Mouse (Mus musculus) ES-Bruce4 (cell line): ENCODE results near the gene Rnf157.

Experiments
- CTCF ChIP-seq: IDR thresholded peaks from one replicate; pipeline ENCODE4 v1.8.1; 2011; ENCODE audit warnings: low read depth, low read length
- EP300 ChIP-seq: IDR thresholded peaks from 2 replicates; pipeline ENCODE4 v1.6.1; 2011; ENCODE audit warnings: low read depth, low read length; ENCODE audit not compliant: insufficient read depth
- POLR2A ChIP-seq: IDR thresholded peaks from one replicate; pipeline ENCODE4 v1.8.1; 2011; ENCODE audit warnings: low read length; ENCODE audit not compliant: insufficient read depth

DNA sequence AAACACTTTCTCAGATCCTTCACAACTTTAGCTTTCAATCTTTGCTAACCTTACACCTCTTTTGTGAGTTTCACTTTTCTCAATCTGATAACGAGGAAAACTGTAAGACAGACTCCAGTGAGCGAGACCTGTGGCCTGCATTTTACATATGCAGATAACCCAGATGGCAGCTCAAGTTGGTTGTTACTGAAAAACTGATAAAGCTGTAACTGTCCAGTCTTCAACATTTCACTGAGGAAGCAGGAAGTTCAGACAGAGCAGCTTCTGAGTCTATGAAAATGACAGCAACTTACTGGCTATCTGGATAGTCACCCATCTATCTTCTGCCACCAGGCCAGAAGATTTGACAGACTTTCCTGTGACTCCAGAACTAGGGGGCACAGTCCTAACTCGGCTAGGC is 103.2 kb downstream of the Rnf157 start:
- TF ChIP-seq CTCF = no peak
- no peak for TF ChIP-seq POLR2A
- TF ChIP-seq EP300 = no peak
